Mouse (Mus musculus): ENCODE data around the gene Bcl2l13. TPM values are rescaled to one million over a fixed set of nuclear protein-coding genes. Genes with fewer than 3 reads are reported as not detected.

Bcl2l13 gene
- total RNA-seq (2023): 37.1 and 46.4 TPM in 2 replicates

GRCm38 (mm10) chr6:120835474-120836374 is at the start of gene Bcl2l13:
Gene Bcl2l13, plus strand, starts transcription at chr6:120836212.

GRCm38 (mm10) chr6:120822307-120822928 is 13.6 kb upstream of the Bcl2l13 start, which contains the start of gene Atp6v1e1:
Gene Atp6v1e1, minus strand, starts transcription at chr6:120822793.

GRCm38 (mm10) chr6:120916074-120916971 is 80.3 kb downstream of the Bcl2l13 start, which contains the start of gene Bid:
Gene Bid, minus strand, starts transcription at chr6:120916853.

Other genes with a start within 250 kb of the Bcl2l13 start
- gene Cecr2, start 169.8 kb upstream of the Bcl2l13 start, total RNA-seq (2023): 2.7 and 9.5 TPM in 2 replicates
- gene Slc25a18, start 62.6 kb upstream of the Bcl2l13 start, total RNA-seq (2023): 0.82 TPM in 1 of 2 replicates, not detected in the other
- gene Atp6v1e1, start 13.4 kb upstream of the Bcl2l13 start, total RNA-seq (2023): 260 and 282 TPM in 2 replicates
- gene Bid, start 80.6 kb downstream of the Bcl2l13 start, total RNA-seq (2023): 58.3 and 74.3 TPM in 2 replicates